Mouse (Mus musculus): Measurements from ENCODE around the gene Gm28230. TPM values are rescaled to one million over a fixed set of nuclear protein-coding genes. Genes with fewer than 3 reads are reported as not detected.

The Gm28230 gene
- total RNA-seq (2021): not detected

GRCm38 (mm10) chr2:74726551-74726950 is at the start of gene Gm28230:
TSS of gene Gm28230 (plus strand) at chr2:74726728.
- intact Hi-C loops (cut with DNase I): no loop called here
- DNase-seq (ENCODE audit: extremely low spot score in 1 of 2, low spot score in 2 of 2): no peak

- intact Hi-C loops (cut with DNase I): no loop called here
Observed at GRCm38 (mm10) chr2:74677106-74677505, 49.4 kb upstream of the Gm28230 start.

GRCm38 (mm10) chr2:74678891-74679595 is 47.5 kb upstream of the Gm28230 start, which contains the start of gene Hoxd11:
TSS of gene Hoxd11 (plus strand) at chr2:74679557.
- intact Hi-C loops (cut with DNase I): no loop called here
- no peak for DNase-seq (ENCODE audit: extremely low spot score in 1 of 2, low spot score in 2 of 2)

More at GRCm38 (mm10) chr2:74677106-74677505, 49.4 kb upstream of the Gm28230 start:
- DNase-seq (ENCODE audit: extremely low spot score in 1 of 2, low spot score in 2 of 2): no peak

GRCm38 (mm10) chr2:74679596-74679971 is 46.9 kb upstream of the Gm28230 start:
- intact Hi-C loops (cut with DNase I): no loop called here
- DNase-seq (ENCODE audit: extremely low spot score in 1 of 2, low spot score in 2 of 2): no peak

- intact Hi-C loops (cut with DNase I): no loop called here
- DNase-seq (ENCODE audit: extremely low spot score in 1 of 2, low spot score in 2 of 2): no peak
Observed at GRCm38 (mm10) chr2:74679980-74680379, 46.5 kb upstream of the Gm28230 start.

- DNase-seq (ENCODE audit: extremely low spot score in 1 of 2, low spot score in 2 of 2): no peak
- intact Hi-C loops (cut with DNase I): no loop called here
Observed at GRCm38 (mm10) chr2:74680561-74681398, 45.7 kb upstream of the Gm28230 start.

GRCm38 (mm10) chr2:74681594-74682531 is 44.7 kb upstream of the Gm28230 start:
- no peak for DNase-seq (ENCODE audit: extremely low spot score in 1 of 2, low spot score in 2 of 2)
- intact Hi-C loops (cut with DNase I): no loop called here

GRCm38 (mm10) chr2:74682796-74683195 is 43.7 kb upstream of the Gm28230 start:
- DNase-seq (ENCODE audit: extremely low spot score in 1 of 2, low spot score in 2 of 2): no peak
- intact Hi-C loops (cut with DNase I): no loop called here

GRCm38 (mm10) chr2:74683471-74683951 is 43.0 kb upstream of the Gm28230 start:
- intact Hi-C loops (cut with DNase I): no loop called here
- DNase-seq (ENCODE audit: extremely low spot score in 1 of 2, low spot score in 2 of 2): no peak

- DNase-seq (ENCODE audit: extremely low spot score in 1 of 2, low spot score in 2 of 2): no peak
- intact Hi-C loops (cut with DNase I): no loop called here
Observed at GRCm38 (mm10) chr2:74684106-74684505, 42.4 kb upstream of the Gm28230 start.

- intact Hi-C loops (cut with DNase I): no loop called here
Observed at GRCm38 (mm10) chr2:74685059-74685603, 41.4 kb upstream of the Gm28230 start.

GRCm38 (mm10) chr2:74686301-74686987 is 40.1 kb upstream of the Gm28230 start:
- intact Hi-C loops (cut with DNase I): no loop called here
- DNase-seq (ENCODE audit: extremely low spot score in 1 of 2, low spot score in 2 of 2): peak in 1 of 2 experiments; percentile 53

More at GRCm38 (mm10) chr2:74685059-74685603, 41.4 kb upstream of the Gm28230 start:
- no peak for DNase-seq (ENCODE audit: extremely low spot score in 1 of 2, low spot score in 2 of 2)

- intact Hi-C loops (cut with DNase I): no loop called here
- no peak for DNase-seq (ENCODE audit: extremely low spot score in 1 of 2, low spot score in 2 of 2)
Observed at GRCm38 (mm10) chr2:74686988-74687697, 39.4 kb upstream of the Gm28230 start.

- intact Hi-C loops (cut with DNase I): no loop called here
- DNase-seq (ENCODE audit: extremely low spot score in 1 of 2, low spot score in 2 of 2): no peak
Observed at GRCm38 (mm10) chr2:74687698-74688555, 38.6 kb upstream of the Gm28230 start.

- DNase-seq (ENCODE audit: extremely low spot score in 1 of 2, low spot score in 2 of 2): no peak
- intact Hi-C loops (cut with DNase I): no loop called here
Observed at GRCm38 (mm10) chr2:74688795-74689573, 37.5 kb upstream of the Gm28230 start.

Data from left cerebral cortex, postnatal 10 days (tissue).